Mouse (Mus musculus): Measurements from ENCODE around the gene Gpcpd1. TPM values are rescaled to one million over a fixed set of nuclear protein-coding genes. Genes with fewer than 3 reads are reported as not detected.

Gene Gpcpd1
- 5.3 and 6.1 TPM in 2 replicates for polyA plus RNA-seq (2012; rRNA removed)

- TF ChIP-seq CTCF (conservative IDR thresholded peaks at IDR 0.05; ENCODE audit: insufficient read depth, insufficient read length, low read depth, low read length), result no peak
- Histone ChIP-seq H3K27me3 (replicated peaks; ENCODE audit: control insufficient read depth, insufficient read depth, low read length) (no peaks in the 10 kb centered on the region), H3K4me1 (ENCODE audit: control insufficient read depth, insufficient read depth, low read length) (peaks cover 13% of the 10 kb centered on the region), H3K36me3 (ENCODE audit: control insufficient read depth, insufficient read depth, low read length) (no peaks in the 10 kb centered on the region), H3K27ac (ENCODE audit: insufficient read depth, low read depth, low read length) (no peak within 1 kb of the TSS), H3K4me3 (ENCODE audit: insufficient read depth, low read depth, low read length) (no peak within 1 kb of the TSS)
- DNase-seq, result no peak
- 96% methylated on average over 7 of the region's 7 CpGs for WGBS
These were observed at the start of gene Gpcpd1 for GRCm38 (mm10) chr2:132587240-132587779. TSS of gene Gpcpd1 (minus strand) at chr2:132587729.

GRCm38 (mm10) chr2:132636534-132636933 is 49.0 kb upstream of the Gpcpd1 start:
- Histone ChIP-seq H3K4me3 (ENCODE audit: insufficient read depth, low read depth, low read length) (no peak overlapping the region), H3K4me1 (ENCODE audit: control insufficient read depth, insufficient read depth, low read length) (no peaks in the 10 kb centered on the region), H3K27ac (ENCODE audit: insufficient read depth, low read depth, low read length) (no peak overlapping the region), H3K36me3 (ENCODE audit: control insufficient read depth, insufficient read depth, low read length) (no peaks in the 10 kb centered on the region), H3K27me3 (replicated peaks; ENCODE audit: control insufficient read depth, insufficient read depth, low read length) (no peaks in the 10 kb centered on the region)
- WGBS, result 88% methylated on average over 1 of the region's 1 CpGs
- no peak for DNase-seq
- TF ChIP-seq POLR2A (IDR thresholded peaks at IDR 0.05; ENCODE audit: low read depth, low read length), result no peak
- TF ChIP-seq CTCF (conservative IDR thresholded peaks at IDR 0.05; ENCODE audit: insufficient read depth, insufficient read length, low read depth, low read length), result no peak

- H3K27me3 ChIP-seq (replicated peaks; ENCODE audit: control insufficient read depth, insufficient read depth, low read length), result no peaks in the 10 kb centered on the region
- DNase-seq, result no peak
These were observed 41.1 kb upstream of the Gpcpd1 start for GRCm38 (mm10) chr2:132628626-132629025.

DNA sequence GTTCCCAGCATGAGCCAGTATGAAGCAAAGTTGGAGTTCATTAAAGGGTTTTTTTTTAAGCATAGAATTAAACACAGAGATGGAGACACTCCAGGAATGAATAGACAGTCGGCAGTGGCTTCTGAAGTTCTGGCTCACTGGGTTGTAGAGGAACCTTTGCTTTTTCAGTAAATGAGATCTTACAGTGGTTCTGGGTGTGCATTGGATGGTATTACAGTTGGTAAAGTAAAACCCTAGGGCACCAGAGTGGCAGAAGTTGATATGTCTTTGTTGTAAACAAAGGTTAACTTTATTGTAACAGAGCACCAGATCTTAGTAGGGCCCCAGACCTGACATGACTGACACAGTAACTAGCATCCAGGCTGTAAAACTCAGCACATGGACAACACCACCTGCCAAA is 35.6 kb upstream of the Gpcpd1 start:
- no peak for TF ChIP-seq POLR2A (IDR thresholded peaks at IDR 0.05; ENCODE audit: low read depth, low read length)
- Histone ChIP-seq H3K4me3 (ENCODE audit: insufficient read depth, low read depth, low read length) (no peak overlapping the region), H3K27me3 (replicated peaks; ENCODE audit: control insufficient read depth, insufficient read depth, low read length) (no peaks in the 10 kb centered on the region), H3K27ac (ENCODE audit: insufficient read depth, low read depth, low read length) (no peak overlapping the region), H3K36me3 (ENCODE audit: control insufficient read depth, insufficient read depth, low read length) (no peaks in the 10 kb centered on the region), H3K4me1 (ENCODE audit: control insufficient read depth, insufficient read depth, low read length) (no peaks in the 10 kb centered on the region)
- no peak for DNase-seq
- 34% methylated on average over 1 of the region's 1 CpGs for WGBS

More at GRCm38 (mm10) chr2:132628626-132629025, 41.1 kb upstream of the Gpcpd1 start:
- WGBS, result 92% methylated on average over 2 of the region's 2 CpGs
- Histone ChIP-seq H3K27ac (ENCODE audit: insufficient read depth, low read depth, low read length) (no peak overlapping the region), H3K36me3 (ENCODE audit: control insufficient read depth, insufficient read depth, low read length) (no peaks in the 10 kb centered on the region), H3K4me3 (ENCODE audit: insufficient read depth, low read depth, low read length) (no peak overlapping the region), H3K4me1 (ENCODE audit: control insufficient read depth, insufficient read depth, low read length) (no peaks in the 10 kb centered on the region)
- no peak for TF ChIP-seq CTCF (conservative IDR thresholded peaks at IDR 0.05; ENCODE audit: insufficient read depth, insufficient read length, low read depth, low read length)
- TF ChIP-seq POLR2A (IDR thresholded peaks at IDR 0.05; ENCODE audit: low read depth, low read length), result no peak

DNA sequence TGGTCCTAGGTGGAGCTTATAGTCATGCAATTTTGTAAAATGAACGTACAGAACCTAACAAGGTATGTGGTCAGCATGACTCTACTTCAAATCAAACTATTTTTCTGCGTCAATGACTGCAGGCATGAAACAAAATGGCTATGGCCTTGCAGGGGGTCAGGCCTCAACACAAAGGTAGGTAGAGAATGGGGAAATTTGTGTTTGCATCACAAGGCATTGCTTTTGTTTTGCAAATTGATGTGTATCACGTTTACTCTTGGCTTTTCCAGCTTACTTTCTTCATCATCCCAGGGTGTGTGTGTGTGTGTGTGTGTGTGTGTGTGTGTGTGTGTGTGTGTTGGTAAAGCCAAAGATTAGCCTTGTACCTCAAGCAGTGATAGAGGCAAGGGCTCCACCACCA is 30.2 kb upstream of the Gpcpd1 start:
- Histone ChIP-seq H3K27ac (ENCODE audit: insufficient read depth, low read depth, low read length) (no peak overlapping the region), H3K36me3 (ENCODE audit: control insufficient read depth, insufficient read depth, low read length) (no peaks in the 10 kb centered on the region), H3K4me3 (ENCODE audit: insufficient read depth, low read depth, low read length) (no peak overlapping the region), H3K4me1 (ENCODE audit: control insufficient read depth, insufficient read depth, low read length) (no peaks in the 10 kb centered on the region), H3K27me3 (replicated peaks; ENCODE audit: control insufficient read depth, insufficient read depth, low read length) (no peaks in the 10 kb centered on the region)
- no peak for DNase-seq
- WGBS, result 81% methylated on average over 3 of the region's 3 CpGs
- no peak for TF ChIP-seq CTCF (conservative IDR thresholded peaks at IDR 0.05; ENCODE audit: insufficient read depth, insufficient read length, low read depth, low read length)
- TF ChIP-seq POLR2A (IDR thresholded peaks at IDR 0.05; ENCODE audit: low read depth, low read length), result no peak

DNA sequence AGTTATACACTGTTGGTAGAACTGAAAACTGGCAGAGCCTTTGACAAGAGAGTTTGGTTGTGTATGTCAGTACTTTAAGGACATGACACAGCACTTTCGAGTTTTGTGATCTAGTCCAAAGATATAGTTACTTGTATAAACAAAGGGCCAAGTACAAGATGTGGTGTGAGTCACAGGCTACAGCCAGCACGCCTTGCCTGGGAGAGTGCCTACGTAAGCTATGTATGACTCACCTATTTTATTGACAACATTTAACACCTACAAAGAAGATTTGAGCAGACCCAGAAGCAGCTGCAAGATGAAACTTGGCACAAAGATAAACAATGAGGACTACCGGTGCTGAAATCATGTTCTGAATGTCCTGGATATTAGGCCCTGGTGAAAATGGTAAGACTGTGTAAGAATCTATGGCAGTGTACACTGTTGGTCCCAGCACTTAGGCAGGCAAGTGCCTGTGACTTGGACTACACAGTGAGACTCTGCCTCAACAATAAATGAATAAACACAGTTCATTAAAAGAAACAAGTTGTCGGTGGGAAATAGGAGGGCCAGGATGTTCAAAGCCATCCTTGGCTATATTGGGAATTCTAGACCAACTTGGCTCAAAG is 26.2 kb upstream of the Gpcpd1 start:
- DNase-seq, result no peak
- Histone ChIP-seq H3K27ac (ENCODE audit: insufficient read depth, low read depth, low read length) (no peak overlapping the region), H3K4me3 (ENCODE audit: insufficient read depth, low read depth, low read length) (no peak overlapping the region), H3K27me3 (replicated peaks; ENCODE audit: control insufficient read depth, insufficient read depth, low read length) (no peaks in the 10 kb centered on the region), H3K36me3 (ENCODE audit: control insufficient read depth, insufficient read depth, low read length) (no peaks in the 10 kb centered on the region), H3K4me1 (ENCODE audit: control insufficient read depth, insufficient read depth, low read length) (no peaks in the 10 kb centered on the region)
- TF ChIP-seq POLR2A (IDR thresholded peaks at IDR 0.05; ENCODE audit: low read depth, low read length) (no peak), CTCF (conservative IDR thresholded peaks at IDR 0.05; ENCODE audit: insufficient read depth, insufficient read length, low read depth, low read length) (no peak)
- WGBS, result 41% methylated on average over 5 of the region's 5 CpGs

DNA sequence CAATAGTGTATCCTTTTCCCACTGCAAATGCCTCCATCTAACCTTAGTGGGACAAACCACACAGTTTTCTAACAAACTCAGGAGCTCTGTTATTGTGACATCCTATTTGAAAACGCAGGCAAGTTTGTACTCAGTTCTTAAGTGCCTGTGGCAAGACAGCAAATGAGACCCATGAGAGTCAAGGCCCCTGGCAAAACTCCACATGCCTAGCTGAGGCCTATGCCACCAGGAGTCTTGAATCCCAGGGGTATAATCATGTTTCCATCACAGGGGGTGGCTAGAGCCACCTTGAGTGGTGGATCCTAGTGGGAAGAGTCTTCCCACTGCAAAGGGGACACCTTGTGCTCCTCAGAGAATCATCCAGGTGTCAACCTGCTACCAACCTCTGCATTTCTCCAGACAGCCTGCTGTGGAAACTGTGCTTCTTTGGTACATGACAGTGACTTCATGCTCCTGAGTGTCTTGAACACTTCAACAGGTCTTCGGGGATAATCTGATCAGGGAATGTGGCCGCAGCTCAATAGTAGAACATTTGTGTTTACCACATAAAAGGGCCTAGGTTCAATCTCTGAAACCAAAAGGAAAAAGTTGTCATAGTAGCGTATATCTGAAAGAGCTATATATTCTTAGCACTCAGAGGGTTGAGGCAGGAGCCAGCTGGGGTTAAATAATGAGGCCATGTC is 24.2 kb upstream of the Gpcpd1 start:
- Histone ChIP-seq H3K4me1 (ENCODE audit: control insufficient read depth, insufficient read depth, low read length) (no peaks in the 10 kb centered on the region), H3K36me3 (ENCODE audit: control insufficient read depth, insufficient read depth, low read length) (no peaks in the 10 kb centered on the region), H3K27ac (ENCODE audit: insufficient read depth, low read depth, low read length) (no peak overlapping the region), H3K4me3 (ENCODE audit: insufficient read depth, low read depth, low read length) (no peak overlapping the region), H3K27me3 (replicated peaks; ENCODE audit: control insufficient read depth, insufficient read depth, low read length) (no peaks in the 10 kb centered on the region)
- no peak for TF ChIP-seq CTCF (conservative IDR thresholded peaks at IDR 0.05; ENCODE audit: insufficient read depth, insufficient read length, low read depth, low read length)
- TF ChIP-seq POLR2A (IDR thresholded peaks at IDR 0.05; ENCODE audit: low read depth, low read length), result no peak
- DNase-seq, result no peak
- WGBS, result 92% methylated on average over 4 of the region's 4 CpGs
